Mouse (Mus musculus) liver, adult (tissue): Measurements from ENCODE around the gene Hist1h2ao.
"Not testable (repeated sequence)": the region's sequence is repeated elsewhere in the genome, so short reads cannot be mapped to it uniquely, and the experiment has no call there.

Experiments
- GATA4 ChIP-seq: IDR thresholded peaks from 2 replicates; pipeline ENCODE4 v1.6.1; 2014; ENCODE audit warnings: mild to moderate bottlenecking, low read length; ENCODE audit not compliant: insufficient replicate concordance

The Hist1h2ao gene

DNA sequence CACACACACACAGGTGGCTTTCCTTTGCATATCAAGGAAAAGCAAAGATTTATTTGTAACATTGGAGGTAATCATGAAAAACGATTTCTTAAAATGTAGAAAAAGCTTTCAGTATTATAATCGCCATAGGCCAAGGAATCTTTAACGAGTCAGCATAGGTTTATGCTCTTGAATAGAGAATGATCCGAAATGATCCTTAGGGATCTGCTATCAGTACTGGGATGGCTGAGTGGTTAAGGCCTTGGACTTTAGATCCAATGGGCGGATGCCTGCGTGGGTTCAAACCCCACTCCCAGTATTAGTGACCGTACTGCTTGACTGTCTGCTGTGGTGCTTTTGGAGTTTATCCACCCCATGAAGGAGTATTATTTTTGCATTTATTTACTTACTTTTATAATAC lies 14.7 kb upstream of the Hist1h2ao start:
- TF ChIP-seq GATA4: no peak

DNA sequence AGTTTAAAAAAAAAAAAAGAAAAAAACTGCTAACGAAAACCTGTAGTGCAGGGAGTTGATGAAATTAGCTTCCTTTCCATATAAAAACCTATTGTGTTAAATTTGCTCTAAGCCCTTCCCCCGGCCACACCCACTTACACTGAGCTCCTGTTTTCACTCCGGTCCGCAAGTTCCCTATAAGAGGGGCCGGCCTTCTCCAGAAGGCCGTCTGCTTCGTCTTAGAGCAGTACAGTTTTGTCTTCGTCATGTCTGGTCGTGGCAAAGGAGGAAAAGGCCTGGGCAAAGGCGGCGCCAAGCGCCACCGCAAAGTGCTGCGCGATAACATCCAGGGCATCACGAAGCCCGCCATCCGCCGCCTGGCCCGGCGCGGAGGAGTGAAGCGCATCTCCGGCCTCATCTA lies 1.3 kb downstream of the Hist1h2ao start, which contains the start of gene Hist1h4m:
Gene Hist1h4m, plus strand, starts transcription at position 208 of the 400 bp plus-strand sequence.
- not testable (repeated sequence) for TF ChIP-seq GATA4

DNA sequence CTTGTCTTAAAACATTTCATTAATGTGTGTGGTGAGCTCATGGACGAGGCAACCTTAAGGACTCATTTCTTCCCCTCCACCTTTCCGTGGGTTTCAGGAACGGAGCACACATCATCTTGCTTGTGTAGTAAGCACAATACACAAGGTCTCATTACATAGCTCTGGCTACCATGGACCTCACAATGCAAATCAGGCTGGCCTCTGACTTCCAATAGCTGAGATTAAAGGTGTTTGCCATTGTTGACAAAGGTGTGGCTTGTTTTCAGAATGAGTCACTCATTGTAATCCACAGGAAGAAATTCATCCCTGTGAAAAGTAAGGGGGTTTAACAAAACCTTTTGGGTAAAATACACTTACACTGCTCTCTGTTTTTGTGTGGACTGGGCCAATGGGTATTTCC lies 18.2 kb downstream of the Hist1h2ao start:
- TF ChIP-seq GATA4: no peak

DNA sequence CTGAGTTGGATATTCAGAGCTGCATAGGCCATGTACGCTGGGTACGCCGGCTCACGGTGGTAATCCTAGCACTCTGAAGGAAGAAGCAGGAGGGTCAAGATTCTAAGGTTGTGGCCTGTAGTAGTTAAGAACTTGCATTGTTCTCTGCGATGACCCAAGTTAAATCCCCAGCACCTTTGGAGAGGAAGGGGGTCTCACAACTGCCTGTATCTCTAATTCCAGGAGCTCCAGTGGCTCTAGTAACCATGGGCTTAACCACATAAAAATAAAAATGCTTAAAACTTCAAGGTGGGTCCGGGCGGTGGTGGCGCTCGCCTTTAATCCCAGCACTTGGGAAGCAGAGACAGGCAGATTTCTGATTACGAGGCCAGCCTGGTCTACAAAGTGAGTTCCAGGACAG lies 20.1 kb downstream of the Hist1h2ao start:
- TF ChIP-seq GATA4: no peak

DNA sequence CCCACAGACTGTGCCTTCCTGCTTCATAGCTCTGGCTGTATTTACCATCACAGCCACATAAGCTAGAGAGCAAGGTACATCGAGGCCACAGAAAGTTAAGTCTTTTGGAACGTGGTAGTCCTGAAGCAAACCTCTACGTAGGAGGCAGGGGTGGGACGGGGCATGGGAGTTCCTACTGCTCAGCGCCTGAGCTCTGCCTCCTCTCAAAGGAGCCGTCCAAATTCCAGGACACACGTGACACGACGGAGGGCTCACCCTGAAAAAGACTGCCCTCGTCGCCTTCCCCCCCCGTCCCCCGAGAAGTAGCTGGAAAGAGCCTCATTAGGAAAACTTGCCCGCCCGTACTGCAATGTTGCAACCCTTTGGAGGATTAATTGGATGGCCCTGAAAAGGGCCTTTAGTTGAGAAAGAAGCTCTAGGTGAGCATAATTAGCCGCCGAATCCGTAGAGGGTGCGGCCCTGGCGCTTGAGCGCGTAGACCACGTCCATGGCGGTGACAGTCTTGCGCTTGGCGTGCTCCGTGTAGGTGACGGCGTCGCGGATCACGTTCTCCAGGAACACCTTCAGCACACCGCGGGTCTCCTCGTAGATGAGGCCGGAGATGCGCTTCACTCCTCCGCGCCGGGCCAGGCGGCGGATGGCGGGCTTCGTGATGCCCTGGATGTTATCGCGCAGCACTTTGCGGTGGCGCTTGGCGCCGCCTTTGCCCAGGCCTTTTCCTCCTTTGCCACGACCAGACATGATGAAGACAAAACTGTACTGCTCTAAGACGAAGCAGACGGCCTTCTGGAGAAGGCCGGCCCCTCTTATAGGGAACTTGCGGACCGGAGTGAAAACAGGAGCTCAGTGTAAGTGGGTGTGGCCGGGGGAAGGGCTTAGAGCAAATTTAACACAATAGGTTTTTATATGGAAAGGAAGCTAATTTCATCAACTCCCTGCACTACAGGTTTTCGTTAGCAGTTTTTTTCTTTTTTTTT lies 21.4 kb downstream of the Hist1h2ao start, which contains the start of gene Hist1h4n:
Gene Hist1h4n, minus strand, starts transcription at position 779 of the 977 bp plus-strand sequence.
- not testable (repeated sequence) for TF ChIP-seq GATA4

DNA sequence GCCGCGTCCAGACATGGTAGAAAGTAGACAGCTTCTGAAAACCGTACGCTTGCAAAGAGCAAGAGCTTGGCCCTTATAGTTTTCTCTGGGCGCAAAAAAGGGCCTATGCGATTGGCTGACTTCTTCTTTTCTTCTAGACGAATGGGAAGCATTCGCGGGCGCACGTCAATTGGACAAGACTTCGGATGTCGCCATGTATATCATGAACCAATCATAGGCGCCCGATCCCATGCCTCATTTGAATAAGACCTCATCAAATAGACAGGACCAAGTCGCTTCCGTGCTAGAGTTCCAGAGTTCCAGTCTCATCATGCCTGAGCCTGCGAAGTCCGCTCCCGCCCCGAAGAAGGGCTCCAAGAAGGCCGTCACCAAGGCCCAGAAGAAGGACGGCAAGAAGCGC lies 23.2 kb downstream of the Hist1h2ao start, which contains the start of the genes Hist1h2ap and Hist1h2br:
Gene Hist1h2ap, minus strand, starts transcription at position 47 of the 400 bp plus-strand sequence.
Gene Hist1h2br, plus strand, starts transcription at position 283 of the 400 bp plus-strand sequence.
- not testable (repeated sequence) for TF ChIP-seq GATA4

DNA sequence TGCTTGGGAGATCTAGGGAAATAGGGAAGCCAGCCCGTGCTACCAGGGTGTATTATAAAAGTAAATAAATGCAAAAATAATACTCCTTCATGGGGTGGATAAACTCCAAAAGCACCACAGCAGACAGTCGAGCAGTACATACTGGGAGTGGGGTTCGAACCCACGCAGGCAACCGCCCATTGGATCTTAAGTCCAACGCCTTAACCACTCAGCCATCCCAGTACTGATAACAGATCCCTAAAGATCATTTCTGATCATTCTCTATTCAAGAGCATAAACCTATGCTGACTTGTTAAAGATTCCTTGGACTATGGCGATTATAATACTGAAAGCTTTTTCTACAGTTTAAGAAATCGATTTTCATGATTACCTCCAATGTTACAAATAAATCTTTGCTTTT lies 37.6 kb downstream of the Hist1h2ao start:
- TF ChIP-seq GATA4: no peak

DNA sequence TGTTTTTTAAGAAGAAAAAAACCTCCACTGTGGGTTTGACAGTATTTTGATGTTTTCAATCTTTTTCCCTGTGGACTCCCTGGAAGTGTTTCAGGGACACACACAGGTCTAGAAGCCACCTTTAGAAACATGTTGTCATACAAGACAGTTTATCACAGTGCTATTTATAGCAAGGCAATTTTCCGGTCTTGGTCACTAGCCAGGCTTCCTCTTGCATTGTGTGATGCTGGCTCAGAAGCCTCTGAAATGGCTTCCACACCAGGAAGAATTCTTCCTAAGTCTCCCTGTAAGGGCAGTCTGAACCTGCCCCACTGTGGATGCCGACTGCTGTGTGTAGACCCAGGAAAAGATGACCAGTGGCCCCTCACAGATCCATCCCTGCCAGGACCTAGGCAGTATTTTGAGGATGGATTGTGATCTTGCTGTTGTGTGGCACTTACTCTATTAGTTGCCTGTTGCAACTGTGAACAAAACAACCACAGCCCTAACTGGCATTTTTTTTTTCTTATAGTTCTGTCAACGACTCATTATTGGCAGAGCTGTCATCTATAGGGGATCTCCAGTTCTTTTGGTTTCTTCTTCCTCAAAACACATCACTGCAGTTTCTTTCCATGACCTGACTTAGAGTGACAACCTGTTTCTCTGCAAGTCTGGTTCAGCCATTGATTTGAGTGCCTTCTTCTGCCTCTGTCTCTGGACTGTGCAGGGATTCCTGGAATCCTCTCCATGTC lies 42.1 kb downstream of the Hist1h2ao start:
- TF ChIP-seq GATA4: no peak

DNA sequence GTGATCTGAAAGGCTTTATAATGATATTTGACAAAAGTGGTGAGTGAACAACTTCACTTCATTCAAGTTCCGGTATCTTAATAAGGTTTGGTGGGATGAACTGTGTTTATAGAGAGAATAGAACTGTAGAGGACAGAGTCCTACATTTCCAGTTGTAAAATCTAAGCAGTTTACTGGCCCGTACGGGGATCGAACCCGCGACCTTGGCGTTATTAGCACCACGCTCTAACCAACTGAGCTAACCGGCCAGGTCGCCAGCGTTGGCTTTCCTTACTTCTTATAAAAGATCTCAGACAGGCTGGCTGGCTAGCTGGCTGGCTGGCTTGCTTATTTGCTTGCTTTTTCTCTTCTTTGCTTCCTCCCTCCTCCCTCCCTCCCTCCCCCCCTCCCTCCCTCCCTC lies 44.9 kb downstream of the Hist1h2ao start:
- no peak for TF ChIP-seq GATA4

DNA sequence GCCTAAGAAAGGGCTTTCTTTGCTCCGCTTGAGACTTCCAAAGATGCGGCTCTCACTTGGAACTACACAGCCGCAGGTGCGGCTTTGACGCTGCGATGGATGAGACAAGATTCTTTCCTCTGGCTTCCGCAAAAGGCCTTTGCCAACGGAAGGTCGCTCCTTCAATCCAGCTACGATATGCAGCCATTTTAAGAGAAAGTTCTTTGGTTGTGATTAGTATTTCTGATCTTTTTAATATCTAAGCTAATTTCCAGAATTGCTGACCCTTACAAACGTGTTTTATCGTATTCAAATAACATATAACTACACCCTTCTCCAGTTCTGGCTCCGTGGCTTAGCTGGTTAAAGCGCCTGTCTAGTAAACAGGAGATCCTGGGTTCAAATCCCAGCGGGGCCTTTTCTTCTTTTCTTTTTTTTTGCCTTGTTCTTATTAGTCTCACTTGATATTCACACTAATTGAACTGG lies 45.5 kb downstream of the Hist1h2ao start:
- TF ChIP-seq GATA4: no peak
